Mouse (Mus musculus): ENCODE measurements around the gene Gm10488.
"Not testable (repeated sequence)": the region's sequence is repeated elsewhere in the genome, so short reads cannot be mapped to it uniquely, and the experiment has no call there.

Gene Gm10488

GRCm38 (mm10) chrX:29976014-29976413 is at the start of gene Gm10488:
TSS of gene Gm10488 (plus strand) at chrX:29976314.
- not testable (repeated sequence) for DNase-seq

All from lung, postnatal 4 days (tissue).